Mouse (Mus musculus) ES-Bruce4 (cell line): Measurements from ENCODE around the gene Atp6v0a2.

Experiments
- CTCF ChIP-seq: IDR thresholded peaks from one replicate; pipeline ENCODE4 v1.8.1; 2011; ENCODE audit warnings: low read depth, low read length
- EP300 ChIP-seq: IDR thresholded peaks from 2 replicates; pipeline ENCODE4 v1.6.1; 2011; ENCODE audit warnings: low read depth, low read length; ENCODE audit not compliant: insufficient read depth
- POLR2A ChIP-seq: IDR thresholded peaks from one replicate; pipeline ENCODE4 v1.8.1; 2011; ENCODE audit warnings: low read length; ENCODE audit not compliant: insufficient read depth

DNA sequence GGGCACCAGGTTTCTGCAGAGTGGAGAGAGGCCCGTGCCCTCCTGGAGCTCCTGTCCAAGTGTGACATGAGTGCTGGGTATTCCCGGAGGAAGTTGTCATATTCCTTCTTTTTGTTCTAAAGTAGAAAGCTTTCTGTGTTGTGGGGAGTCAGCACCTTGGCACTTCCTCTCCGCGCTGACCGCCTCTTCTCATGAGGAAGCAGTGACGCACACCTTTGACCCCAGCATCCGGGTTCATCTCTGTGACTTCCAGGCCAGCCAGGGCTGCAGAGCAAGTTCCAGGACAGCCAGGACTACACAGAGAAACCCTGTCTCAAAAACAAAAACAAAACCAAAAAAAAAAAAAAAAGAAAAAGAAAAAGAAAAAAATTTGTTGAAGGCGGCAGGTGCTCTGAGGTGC is 86.8 kb downstream of the Atp6v0a2 start:
- TF ChIP-seq EP300 (no peak), CTCF (no peak), POLR2A (no peak)
